ENCODE assay signal across 26 mouse cellular contexts in the genomic region with DNA sequence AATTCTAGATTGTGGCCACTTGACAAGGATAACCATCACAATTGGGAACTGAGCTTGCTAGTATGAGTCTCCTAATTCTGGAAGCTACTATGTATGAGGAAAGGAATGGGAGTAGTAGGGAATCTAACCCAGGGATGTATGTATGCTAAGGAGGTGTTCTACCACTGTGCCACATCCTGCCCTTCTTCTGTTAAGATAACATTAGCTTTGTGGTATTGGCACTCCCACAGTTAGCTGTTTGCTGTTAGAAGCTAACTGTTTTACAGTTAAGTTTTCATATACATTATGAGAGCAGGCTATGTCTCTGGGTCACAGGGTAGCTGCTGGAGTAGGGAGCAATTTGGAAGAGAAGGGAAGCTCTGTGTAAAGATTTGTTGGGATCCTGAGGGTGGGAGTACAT.
"Had no signal": no experiment of that assay in that cellular context is flagged by ENCODE, and none has a peak within 500 bp of the region (broad histone marks: within the 10 kb centered on the region; RNA-seq: fewer than 3 reads in every experiment).

No protein-coding gene starts in this region.

- DNase-seq: gastrocnemius, postnatal 14 days; gastrocnemius, postnatal 36 days; heart, adult 11 months; heart, adult 2 months; heart, postnatal 10 days; heart, postnatal 4 days; kidney, adult 18-20 months; kidney, adult 8-10 months; kidney, postnatal 14 days; kidney, postnatal 4 days; liver; liver, embryonic 13.5 days had no signal

- H3K9ac ChIP-seq: heart, embryonic 12.5 days; hindbrain, embryonic 12.5 days; hindbrain, embryonic 14.5 days; intestine, embryonic 15.5 days; limb, embryonic 12.5 days; liver, embryonic 13.5 days had no signal

- H3K27me3 ChIP-seq: heart, embryonic 12.5 days; intestine, embryonic 15.5 days; liver, embryonic 13.5 days had no signal

- H3K4me2 ChIP-seq: heart, embryonic 12.5 days; hindbrain, embryonic 12.5 days; hindbrain, embryonic 14.5 days; intestine, embryonic 15.5 days; limb, embryonic 12.5 days; liver, embryonic 11.5 days; liver, embryonic 13.5 days had no signal

- H3K36me3 ChIP-seq: heart, embryonic 12.5 days; hindbrain, embryonic 10.5 days; hindbrain, embryonic 12.5 days; intestine, embryonic 15.5 days; limb, embryonic 10.5 days; limb, embryonic 12.5 days; liver, embryonic 13.5 days had no signal

- H3K4me1 ChIP-seq: heart, embryonic 12.5 days; hindbrain, embryonic 10.5 days; hindbrain, embryonic 12.5 days; intestine, embryonic 15.5 days; limb, embryonic 10.5 days; limb, embryonic 12.5 days; liver, embryonic 13.5 days had no signal

- H3K4me3 ChIP-seq: heart, adult 2 months; heart, embryonic 12.5 days; hindbrain, embryonic 10.5 days; hindbrain, embryonic 12.5 days; intestine, embryonic 15.5 days; layer of hippocampus, adult 2 months; left cerebral cortex, adult 2 months; limb, embryonic 10.5 days; limb, embryonic 12.5 days; liver, embryonic 13.5 days had no signal

- H3K27ac ChIP-seq: heart, adult 2 months; hindbrain, embryonic 10.5 days; hindbrain, embryonic 12.5 days; hindbrain, embryonic 14.5 days; intestine, embryonic 15.5 days; kidney, postnatal 0 days; layer of hippocampus, adult 2 months; left cerebral cortex, adult 2 months; limb, embryonic 10.5 days; limb, embryonic 12.5 days; liver, embryonic 13.5 days had no signal

- ATAC-seq: hindbrain, embryonic 16.5 days; inflammation-experienced regulatory T-cells, adult 6 months; intestine, embryonic 15.5 days; intestine, postnatal 0 days had no signal

- H3K9me3 ChIP-seq: heart, embryonic 12.5 days; hindbrain, embryonic 10.5 days; hindbrain, embryonic 12.5 days; intestine, embryonic 15.5 days; limb, embryonic 10.5 days; limb, embryonic 12.5 days; liver, embryonic 13.5 days had no signal
